Mouse (Mus musculus) kidney, postnatal 0 days (tissue): ENCODE data around the gene 2310057N15Rik. TPM values are rescaled to one million over a fixed set of nuclear protein-coding genes. Genes with fewer than 3 reads are reported as not detected.
"Not testable (repeated sequence)": the region's sequence is repeated elsewhere in the genome, so short reads cannot be mapped to it uniquely, and the experiment has no call there.

Experiments
- ATAC-seq: fragments of 200-750 bp; cut with Nextera tagmentation; replicated peaks from 2 replicates; pipeline ENCODE4 v1.8.0; 2017; ENCODE audit warnings: low read depth, moderate number of reproducible peaks, moderate TSS enrichment, moderate library complexity; ENCODE audit not compliant: low FRiP score
- DNase-seq: peaks from one replicate; pipeline ENCODE4 v3.0.0-alpha.2; 2016; ENCODE audit warnings: low spot score
- H3K27ac ChIP-seq: fragments of 300-500 bp; sonication (generic); 2 replicates; pipeline ENCODE4 v1.5.1; 2014; ENCODE audit warnings: mild to moderate bottlenecking
- H3K27me3 ChIP-seq: fragments of 300-500 bp; sonication (generic); 2 replicates; pipeline ENCODE4 v1.6.1; 2014; ENCODE audit warnings: low read length, mixed read lengths; ENCODE audit not compliant: insufficient read depth
- H3K36me3 ChIP-seq: fragments of 300-500 bp; sonication (generic); 2 replicates; pipeline ENCODE4 v1.6.1; 2014; ENCODE audit warnings: low read length, mixed read lengths; ENCODE audit not compliant: insufficient read depth
- H3K4me1 ChIP-seq: fragments of 300-500 bp; sonication (generic); replicated peaks from 2 replicates; pipeline ENCODE4 v1.6.1; 2014; ENCODE audit warnings: antibody characterized with exemption, low read length, mixed read lengths; ENCODE audit not compliant: insufficient read depth
- H3K4me2 ChIP-seq: fragments of 300-500 bp; sonication (generic); 2 replicates; pipeline ENCODE4 v1.6.1; 2014; ENCODE audit warnings: mild to moderate bottlenecking, low read length, moderate library complexity, mixed read lengths
- H3K4me3 ChIP-seq: fragments of 300-500 bp; sonication (generic); replicated peaks from 2 replicates; pipeline ENCODE4 v1.5.1; 2014; ENCODE audit warnings: low read depth, low read length
- H3K9ac ChIP-seq: fragments of 300-500 bp; sonication (generic); 2 replicates; pipeline ENCODE4 v1.6.1; 2014; ENCODE audit warnings: low read depth, low read length
- H3K9me3 ChIP-seq: fragments of 300-500 bp; sonication (generic); replicated peaks from 2 replicates; pipeline ENCODE4 v1.6.1; 2016; ENCODE audit warnings: low read length, inconsistent platforms, mixed read lengths
- CTCF ChIP-seq: IDR thresholded peaks from 2 replicates; pipeline ENCODE4 v1.5.1; 2016; ENCODE audit warnings: antibody characterized with exemption, low read depth, mild to moderate bottlenecking, moderate library complexity
- WGBS: fragments of 180-500 bp; shearing (Covaris S2); extraction: QIAGEN DNeasy Blood & Tissue Kit; methylation state at CpG from one replicate; pipeline ENCODE4 v1.1.7; 2014; 5-methylcytosine and 5-hydroxymethylcytosine counted together
- polyA plus RNA-seq: library from polyadenylated mRNA; unstranded; fragments of >200 nt; fragmentation: Nextera tagmentation; extraction: Ambion mirVana; gene quantifications from 2 replicates; pipeline ENCODE4 v1.2.1, GENCODE M21; 2015

2310057N15Rik gene
- not detected in 2 replicates for polyA plus RNA-seq

DNA sequence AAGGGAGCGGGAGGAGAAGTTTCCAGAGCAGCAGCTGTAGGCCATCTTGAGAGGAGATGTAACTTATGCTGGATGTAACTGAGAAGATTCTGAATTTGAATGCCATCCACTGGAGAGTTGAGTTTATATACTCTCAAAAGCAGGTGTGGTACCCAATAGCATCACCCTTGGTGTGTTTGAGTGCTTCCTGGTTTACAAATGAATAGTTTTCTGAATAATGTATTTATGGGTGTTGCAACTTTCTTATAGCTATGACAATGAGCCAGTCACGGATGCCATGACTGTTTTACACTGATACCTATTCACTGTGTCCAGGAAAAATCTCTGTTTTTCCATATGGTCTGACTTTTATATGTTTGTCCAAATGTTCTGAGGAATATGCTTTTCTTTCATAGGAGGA lies at the start of gene 2310057N15Rik:
Gene 2310057N15Rik, minus strand, starts transcription at position 101 of the 400 bp plus-strand sequence.
- no peak for ATAC-seq
- no peaks in the 10 kb centered on the region for H3K27me3 ChIP-seq
- TF ChIP-seq CTCF = no peak
- H3K4me2 ChIP-seq = no peak within 1 kb of the TSS
- H3K4me1 ChIP-seq = no peaks in the 10 kb centered on the region
- DNase-seq = no peak
- H3K9ac ChIP-seq = no peak within 1 kb of the TSS
- no peak within 1 kb of the TSS for H3K4me3 ChIP-seq
- no peaks in the 10 kb centered on the region for H3K9me3 ChIP-seq
- no peaks in the 10 kb centered on the region for H3K36me3 ChIP-seq
- 90% methylated on average over 2 of the region's 2 CpGs for whole genome bisulfite sequencing
- no peak within 1 kb of the TSS for H3K27ac ChIP-seq

DNA sequence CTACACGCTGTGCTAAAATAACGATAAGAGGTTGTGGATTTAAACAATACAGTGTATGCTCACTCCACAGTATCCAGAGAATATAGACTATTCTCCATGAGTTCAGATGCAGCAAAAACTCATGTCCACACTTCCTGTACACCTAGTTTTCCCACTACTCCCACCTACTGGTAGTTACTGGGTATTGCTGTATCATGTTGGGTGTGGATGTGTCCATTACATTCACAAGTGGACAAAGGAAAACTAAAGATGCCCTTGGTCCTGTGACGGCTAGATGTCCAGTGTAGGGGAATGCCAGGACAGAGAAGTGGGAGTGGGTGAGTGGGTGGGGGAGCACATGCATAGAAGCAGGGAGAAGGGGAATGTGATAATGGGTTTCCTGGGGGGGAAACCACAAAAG lies 49.7 kb upstream of the 2310057N15Rik start:
- no peaks in the 10 kb centered on the region for H3K27me3 ChIP-seq
- H3K36me3 ChIP-seq = no peaks in the 10 kb centered on the region
- peak; percentile 74 for TF ChIP-seq CTCF
- no peaks in the 10 kb centered on the region for H3K9me3 ChIP-seq
- no peaks in the 10 kb centered on the region for H3K4me1 ChIP-seq
- ATAC-seq (no peak), DNase-seq (peak; percentile 49)
- 81% methylated on average over 3 of the region's 3 CpGs for WGBS
- H3K9ac ChIP-seq = no peak overlapping the region
- H3K4me3 ChIP-seq = no peak overlapping the region
- H3K27ac ChIP-seq = no peak overlapping the region
- H3K4me2 ChIP-seq = no peak overlapping the region

DNA sequence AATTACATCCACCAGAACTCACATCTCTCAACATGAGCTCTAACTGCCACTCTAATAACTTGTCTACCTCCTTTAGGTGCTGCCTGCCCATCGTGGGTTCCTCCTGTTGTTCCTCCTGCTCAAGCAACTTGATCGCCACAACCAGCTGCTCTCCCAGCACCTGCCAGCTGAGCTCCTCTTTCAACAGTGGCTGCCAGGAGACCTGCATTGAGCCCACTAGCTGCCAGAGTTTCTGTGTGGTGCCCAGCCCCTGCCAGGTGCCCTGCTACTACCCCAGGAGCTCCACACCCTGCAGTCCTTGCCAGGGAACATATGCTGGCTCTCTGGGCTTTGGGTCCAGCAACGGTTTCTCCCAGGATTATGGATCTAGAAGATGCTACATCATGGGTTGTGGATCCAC lies 46.1 kb upstream of the 2310057N15Rik start, which contains the start of gene Krtap15:
Gene Krtap15, plus strand, starts transcription at position 150 of the 400 bp plus-strand sequence.
- H3K27ac ChIP-seq = no peak within 1 kb of the TSS
- ATAC-seq = no peak
- 74% methylated on average over 3 of the region's 3 CpGs for WGBS

DNA sequence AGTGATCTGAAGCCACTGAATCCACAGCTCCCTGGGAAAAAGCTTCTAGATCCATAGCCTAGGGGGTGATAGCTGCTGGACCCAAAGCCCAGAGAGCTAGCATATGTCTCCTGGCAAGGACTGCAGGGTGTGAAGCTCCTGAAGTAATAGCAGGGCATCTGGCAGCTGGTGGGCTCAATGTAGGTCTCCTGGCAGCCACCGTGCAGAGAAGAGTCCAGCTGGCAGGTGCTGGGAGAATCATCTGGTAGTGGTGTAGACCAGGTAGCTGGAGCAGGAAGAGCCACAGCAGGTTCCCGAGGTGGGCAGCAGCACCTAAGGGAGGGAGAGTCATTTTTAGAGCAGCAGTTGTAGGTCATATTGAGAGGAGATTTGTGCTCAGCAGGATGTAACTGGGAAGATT lies 37.8 kb upstream of the 2310057N15Rik start, which contains the start of gene Gm20741:
Gene Gm20741, minus strand, starts transcription at position 394 of the 400 bp plus-strand sequence.
- H3K4me1 ChIP-seq = no peaks in the 10 kb centered on the region
- ATAC-seq = no peak
- no peaks in the 10 kb centered on the region for H3K27me3 ChIP-seq
- no peak within 1 kb of the TSS for H3K4me2 ChIP-seq
- no peak within 1 kb of the TSS for H3K4me3 ChIP-seq
- DNase-seq = no peak
- no peak within 1 kb of the TSS for H3K27ac ChIP-seq
- H3K9ac ChIP-seq = no peak within 1 kb of the TSS
- TF ChIP-seq CTCF = no peak
- no peaks in the 10 kb centered on the region for H3K9me3 ChIP-seq
- WGBS = 76% methylated on average over 2 of the region's 2 CpGs
- H3K36me3 ChIP-seq = no peaks in the 10 kb centered on the region

More for the DNA sequence above, 46.1 kb upstream of the 2310057N15Rik start, which contains the start of gene Krtap15:
- no peaks in the 10 kb centered on the region for H3K36me3 ChIP-seq
- H3K27me3 ChIP-seq = no peaks in the 10 kb centered on the region
- no peak for TF ChIP-seq CTCF
- H3K4me1 ChIP-seq = no peaks in the 10 kb centered on the region
- H3K9ac ChIP-seq = no peak within 1 kb of the TSS
- H3K9me3 ChIP-seq = no peaks in the 10 kb centered on the region
- no peak for DNase-seq
- H3K4me2 ChIP-seq = no peak within 1 kb of the TSS
- H3K4me3 ChIP-seq = no peak within 1 kb of the TSS

DNA sequence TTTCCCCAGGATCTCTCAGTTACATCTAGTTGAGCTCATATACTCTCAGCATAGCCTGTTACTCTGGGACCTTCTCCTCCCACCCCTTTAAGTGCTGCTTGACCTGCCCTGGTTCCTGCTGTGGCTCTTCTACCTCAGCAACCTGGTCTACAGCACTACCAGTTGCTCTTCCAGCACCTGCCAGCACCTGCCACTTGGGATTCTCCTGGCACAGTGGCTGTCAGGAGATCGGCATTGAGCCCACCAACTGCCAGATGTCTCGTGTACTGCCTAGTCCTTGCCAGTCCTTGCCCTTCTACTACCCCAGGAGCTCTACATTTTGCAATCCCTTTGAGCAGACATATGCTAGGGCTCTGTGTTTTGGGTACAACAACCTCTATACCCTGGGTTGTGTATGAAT lies 12.8 kb upstream of the 2310057N15Rik start:
- Histone ChIP-seq H3K27me3 (no peaks in the 10 kb centered on the region), H3K36me3 (no peaks in the 10 kb centered on the region), H3K4me1 (no peaks in the 10 kb centered on the region), H3K4me3 (no peak overlapping the region), H3K9ac (no peak overlapping the region), H3K4me2 (no peak overlapping the region), H3K9me3 (no peaks in the 10 kb centered on the region), H3K27ac (no peak overlapping the region)
- ATAC-seq (no peak), DNase-seq (no peak)
- no peak for TF ChIP-seq CTCF
- 82% methylated on average over 2 of the region's 2 CpGs for WGBS

DNA sequence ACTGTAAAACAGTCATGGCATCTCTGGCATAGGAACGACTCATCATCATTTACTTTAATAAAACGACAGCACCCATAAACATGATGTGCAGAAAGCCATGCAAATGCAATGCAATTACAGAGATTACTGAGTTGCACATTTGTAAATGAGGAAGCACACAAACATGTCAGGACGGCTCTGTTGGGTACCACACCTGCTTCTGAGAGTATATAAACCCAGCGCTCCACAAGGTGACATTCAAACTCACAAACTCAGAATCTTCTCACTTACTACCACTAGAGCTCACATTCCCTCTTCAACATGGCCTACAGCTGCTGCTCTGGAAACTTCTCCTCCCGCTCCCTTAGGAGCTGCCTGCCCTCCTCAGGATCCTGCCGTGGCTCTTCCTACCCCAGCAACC lies 3.6 kb upstream of the 2310057N15Rik start, which contains the start of gene Gm5965:
Gene Gm5965, plus strand, starts transcription at position 301 of the 400 bp plus-strand sequence.
- ATAC-seq (no peak), DNase-seq (no peak)
- Histone ChIP-seq H3K27ac (no peak within 1 kb of the TSS), H3K4me3 (no peak within 1 kb of the TSS), H3K4me1 (no peaks in the 10 kb centered on the region), H3K27me3 (no peaks in the 10 kb centered on the region), H3K36me3 (no peaks in the 10 kb centered on the region), H3K9ac (no peak within 1 kb of the TSS), H3K4me2 (no peak within 1 kb of the TSS), H3K9me3 (no peaks in the 10 kb centered on the region)
- 82% methylated on average over 5 of the region's 6 CpGs for WGBS
- TF ChIP-seq CTCF = no peak

DNA sequence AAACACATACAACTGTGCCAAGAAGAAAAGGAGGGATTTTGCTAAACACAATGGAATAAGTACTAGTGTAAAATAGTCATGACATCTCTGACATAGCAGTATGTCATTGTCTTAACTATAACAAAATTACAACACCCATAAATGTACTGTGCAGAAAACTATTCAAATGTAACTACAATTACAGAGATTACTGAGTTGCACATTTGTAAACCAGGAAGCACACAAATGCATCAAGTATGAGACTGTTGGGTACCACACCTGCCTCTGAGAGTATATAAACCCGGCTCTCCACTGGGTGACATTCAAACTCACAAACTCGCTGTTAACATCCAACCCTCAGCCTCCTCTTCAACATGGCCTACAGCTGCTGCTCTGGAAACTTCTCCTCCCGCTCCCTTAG lies 15.5 kb downstream of the 2310057N15Rik start, which contains the start of gene 2310034C09Rik:
Gene 2310034C09Rik, plus strand, starts transcription at position 301 of the 400 bp plus-strand sequence.
- H3K9ac ChIP-seq, H3K27me3 ChIP-seq, ATAC-seq, H3K4me1 ChIP-seq, H3K36me3 ChIP-seq, H3K4me2 ChIP-seq, DNase-seq, H3K27ac ChIP-seq, H3K9me3 ChIP-seq, H3K4me3 ChIP-seq: not testable (repeated sequence)
- 83% methylated on average over 3 of the region's 3 CpGs for WGBS

DNA sequence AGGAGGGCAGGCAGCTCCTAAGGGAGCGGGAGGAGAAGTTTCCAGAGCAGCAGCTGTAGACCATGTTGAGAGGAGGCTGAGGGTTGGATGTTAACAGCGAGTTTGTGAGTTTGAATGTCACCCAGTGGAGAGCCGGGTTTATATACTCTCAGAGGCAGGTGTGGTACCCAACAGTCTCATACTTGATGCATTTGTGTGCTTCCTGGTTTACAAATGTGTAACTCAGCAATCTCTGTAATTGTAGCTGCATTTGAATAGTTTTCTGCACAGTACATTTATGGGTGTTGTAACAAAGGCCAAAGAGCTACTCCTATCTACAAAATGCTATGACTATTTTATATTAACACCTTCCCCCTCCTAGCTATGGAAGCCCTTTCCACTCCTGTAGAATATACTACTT lies 22.5 kb downstream of the 2310057N15Rik start, which contains the start of gene Krtap13:
Gene Krtap13, minus strand, starts transcription at position 101 of the 400 bp plus-strand sequence.
- not testable (repeated sequence) for H3K27me3 ChIP-seq, H3K4me2 ChIP-seq, H3K4me3 ChIP-seq, ATAC-seq, H3K9me3 ChIP-seq, DNase-seq, H3K9ac ChIP-seq, H3K27ac ChIP-seq, H3K4me1 ChIP-seq, H3K36me3 ChIP-seq
- WGBS = 94% methylated on average over 3 of the region's 3 CpGs
